Mouse (Mus musculus): Measurements from ENCODE around the gene Npc1l1. TPM values are rescaled to one million over a fixed set of nuclear protein-coding genes. Genes with fewer than 3 reads are reported as not detected.

Npc1l1 gene
- 0.24 TPM in 1 of 2 replicates, not detected in the other for total RNA-seq (2014; fragmentation: Nextera tagmentation)
- total RNA-seq (2017) = 0.06 and 0.16 TPM in 2 replicates
- not detected in 2 replicates for polyA plus RNA-seq (2012)

DNA sequence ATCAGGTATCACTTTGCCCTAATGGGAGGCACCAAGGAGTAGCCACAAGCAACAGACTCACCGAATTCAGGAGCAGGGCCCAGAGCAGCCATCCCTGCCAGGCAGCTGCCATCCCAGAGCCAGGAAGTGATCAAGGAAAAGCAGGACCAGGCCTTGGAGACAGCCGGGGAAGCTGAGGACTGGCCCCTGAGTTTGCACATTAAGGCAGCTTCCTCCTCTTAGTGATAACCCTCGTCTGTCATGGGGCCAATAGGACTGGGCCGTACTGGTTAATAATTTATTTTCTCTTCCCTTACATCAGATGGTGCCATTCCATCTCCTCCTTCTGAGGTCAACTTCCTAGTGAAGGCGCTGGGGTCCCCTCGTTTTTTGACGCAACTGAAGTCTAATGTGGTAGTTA, at the start of gene Npc1l1:
Gene Npc1l1, minus strand, starts transcription at position 132 of the 400 bp plus-strand sequence.
- no peaks in the 10 kb centered on the region for H3K36me3 ChIP-seq (replicated peaks)
- H3K27me3 ChIP-seq (ENCODE audit: insufficient read depth, low read length) = peaks cover 41% of the 10 kb centered on the region
- peaks cover 3% of the 10 kb centered on the region for H3K9me3 ChIP-seq (replicated peaks)
- H3K4me3 ChIP-seq (ENCODE audit: low read depth, low read length) = no peak within 1 kb of the TSS
- ATAC-seq (ENCODE audit: extremely low read depth, insufficient number of reproducible peaks, low FRiP score, poor library complexity, severe bottlenecking) (no peak), DNase-seq (ENCODE audit: low spot score) (no peak)
- TF ChIP-seq TAL1 (conservative IDR thresholded peaks at IDR 0.05; ENCODE audit: low read depth, low read length) = no peak
- no peak for TF ChIP-seq GATA1 (IDR thresholded peaks at IDR 0.05; ENCODE audit: borderline replicate concordance, low read length)
- no peak for TF ChIP-seq GATA2 (IDR thresholded peaks at IDR 0.05; ENCODE audit: borderline replicate concordance, low read depth, low read length)
- TF ChIP-seq POLR2AphosphoS5 (IDR thresholded peaks at IDR 0.05; ENCODE audit: insufficient replicate concordance, low read depth, low read length) = no peak
- no peak for TF ChIP-seq CTCF (IDR thresholded peaks at IDR 0.05; ENCODE audit: low read depth, low read length)
- H3K4me1 ChIP-seq (ENCODE audit: insufficient read depth, low read depth, low read length) = no peaks in the 10 kb centered on the region

DNA sequence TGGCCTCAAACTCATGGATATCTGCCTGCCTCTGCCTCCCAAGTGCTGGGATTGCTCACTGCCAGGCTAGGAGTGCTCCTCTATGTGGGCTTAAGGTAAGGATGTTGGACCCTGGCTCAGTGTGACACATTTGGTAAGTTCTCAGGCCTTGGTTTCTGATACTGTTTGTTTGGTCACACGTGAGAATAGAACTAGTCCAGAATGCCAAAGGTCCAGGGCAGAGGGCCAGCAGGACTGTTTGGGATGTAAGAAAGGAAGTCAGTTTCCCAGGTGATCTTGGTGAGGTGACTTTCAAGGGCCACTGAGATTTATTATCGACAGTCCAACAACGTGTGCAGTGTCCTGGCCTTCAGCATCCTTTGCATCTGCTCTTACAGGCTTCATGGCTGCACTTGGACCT, 46.5 kb upstream of the Npc1l1 start:
- no peak for TF ChIP-seq POLR2AphosphoS5 (IDR thresholded peaks at IDR 0.05; ENCODE audit: insufficient replicate concordance, low read depth, low read length)
- no peak for TF ChIP-seq GATA2 (IDR thresholded peaks at IDR 0.05; ENCODE audit: borderline replicate concordance, low read depth, low read length)
- no peak for TF ChIP-seq GATA1 (IDR thresholded peaks at IDR 0.05; ENCODE audit: borderline replicate concordance, low read length)
- no peak for TF ChIP-seq CTCF (IDR thresholded peaks at IDR 0.05; ENCODE audit: low read depth, low read length)
- TF ChIP-seq TAL1 (conservative IDR thresholded peaks at IDR 0.05; ENCODE audit: low read depth, low read length) = no peak
- ATAC-seq (ENCODE audit: extremely low read depth, insufficient number of reproducible peaks, low FRiP score, poor library complexity, severe bottlenecking) = no peak

DNA sequence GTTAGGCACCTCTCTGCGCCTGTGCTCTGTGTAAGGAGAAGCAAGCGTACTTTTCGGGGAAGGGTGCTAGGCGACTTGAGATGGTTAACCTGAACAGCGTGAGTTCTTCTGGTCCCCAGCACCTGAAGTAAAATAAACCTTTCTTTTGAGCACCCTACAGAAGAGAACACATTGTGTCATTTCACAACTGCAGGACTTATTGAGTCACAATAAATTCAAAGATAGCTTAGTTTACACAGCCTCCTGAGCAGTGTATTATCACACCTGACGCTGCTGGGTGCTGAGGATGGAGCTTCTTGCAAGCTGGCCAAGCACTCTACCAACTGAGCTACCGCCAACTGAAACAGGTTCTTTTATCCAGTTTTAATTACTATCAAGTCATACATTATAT, 45.1 kb upstream of the Npc1l1 start:
- Histone ChIP-seq H3K4me3 (ENCODE audit: low read depth, low read length) (peak overlapping the region; percentile 97; the same call in 1 of the 2 replicates), H3K36me3 (replicated peaks) (peaks cover 34% of the 10 kb centered on the region), H3K9me3 (replicated peaks) (no peaks in the 10 kb centered on the region), H3K4me1 (ENCODE audit: insufficient read depth, low read depth, low read length) (peaks cover 18% of the 10 kb centered on the region), H3K27me3 (ENCODE audit: insufficient read depth, low read length) (no peaks in the 10 kb centered on the region)
- no peak for TF ChIP-seq GATA1 (IDR thresholded peaks at IDR 0.05; ENCODE audit: borderline replicate concordance, low read length)
- ATAC-seq (ENCODE audit: extremely low read depth, insufficient number of reproducible peaks, low FRiP score, poor library complexity, severe bottlenecking) (no peak), DNase-seq (ENCODE audit: low spot score) (no peak)

More for the DNA sequence above, 46.5 kb upstream of the Npc1l1 start:
- 0 out of 2 replicates have a peak, but pooled peaks cover 2% of the 10 kb centered on the region for H3K9me3 ChIP-seq (replicated peaks)
- no peak for DNase-seq (ENCODE audit: low spot score)
- H3K4me1 ChIP-seq (ENCODE audit: insufficient read depth, low read depth, low read length) = peaks cover 18% of the 10 kb centered on the region
- H3K27me3 ChIP-seq (ENCODE audit: insufficient read depth, low read length) = no peaks in the 10 kb centered on the region
- peaks cover 22% of the 10 kb centered on the region for H3K36me3 ChIP-seq (replicated peaks)
- H3K4me3 ChIP-seq (ENCODE audit: low read depth, low read length) = no peak overlapping the region

DNA sequence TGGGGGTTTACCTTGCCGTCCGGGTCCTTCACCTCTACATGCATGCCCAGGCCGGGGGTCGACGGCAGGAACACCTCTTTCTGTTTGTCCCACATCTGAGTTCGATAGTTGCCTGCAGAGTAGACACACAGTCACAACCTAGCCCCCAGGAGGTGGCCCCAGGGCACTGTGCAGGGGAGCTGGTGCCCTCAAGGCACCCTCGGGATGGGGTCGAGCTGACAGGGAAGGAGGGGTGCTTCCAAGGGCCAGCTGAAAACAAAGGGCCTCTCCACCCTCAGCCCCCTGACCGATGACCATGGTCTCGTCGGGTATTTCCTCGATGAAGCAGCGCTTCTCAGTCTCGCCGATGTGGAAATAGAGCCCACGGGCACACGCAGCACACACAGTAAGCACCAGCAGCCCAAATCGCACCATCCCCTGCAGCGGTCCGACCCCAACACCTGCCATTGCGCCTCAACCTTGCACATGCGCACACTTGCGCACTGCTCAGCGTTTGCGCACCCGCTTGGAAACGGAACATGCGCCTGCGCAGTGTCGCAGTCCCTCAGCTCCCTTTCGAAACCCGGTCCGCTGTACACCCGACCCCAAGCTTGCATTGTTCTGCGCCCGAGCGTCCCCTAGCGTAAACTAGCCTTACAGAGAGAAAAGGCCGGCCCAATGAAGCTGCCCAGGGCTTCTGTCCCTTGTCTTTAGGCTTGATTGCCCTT, 44.6 kb upstream of the Npc1l1 start, which contains the start of gene Tmed4:
Gene Tmed4, minus strand, starts transcription at position 484 of the 707 bp plus-strand sequence.
- H3K4me3 ChIP-seq (ENCODE audit: low read depth, low read length) = peak within 1 kb of the TSS; percentile 97
- H3K27me3 ChIP-seq (ENCODE audit: insufficient read depth, low read length) = no peaks in the 10 kb centered on the region
- DNase-seq (ENCODE audit: low spot score) (peak; percentile 94), ATAC-seq (ENCODE audit: extremely low read depth, insufficient number of reproducible peaks, low FRiP score, poor library complexity, severe bottlenecking) (peak; percentile 86)
- H3K9me3 ChIP-seq (replicated peaks) = no peaks in the 10 kb centered on the region
- H3K36me3 ChIP-seq (replicated peaks) = peaks cover 37% of the 10 kb centered on the region
- peaks cover 18% of the 10 kb centered on the region for H3K4me1 ChIP-seq (ENCODE audit: insufficient read depth, low read depth, low read length)
- TF ChIP-seq CTCF (IDR thresholded peaks at IDR 0.05; ENCODE audit: low read depth, low read length) = peak; percentile 47
- TF ChIP-seq GATA1 (IDR thresholded peaks at IDR 0.05; ENCODE audit: borderline replicate concordance, low read length) = no peak

DNA sequence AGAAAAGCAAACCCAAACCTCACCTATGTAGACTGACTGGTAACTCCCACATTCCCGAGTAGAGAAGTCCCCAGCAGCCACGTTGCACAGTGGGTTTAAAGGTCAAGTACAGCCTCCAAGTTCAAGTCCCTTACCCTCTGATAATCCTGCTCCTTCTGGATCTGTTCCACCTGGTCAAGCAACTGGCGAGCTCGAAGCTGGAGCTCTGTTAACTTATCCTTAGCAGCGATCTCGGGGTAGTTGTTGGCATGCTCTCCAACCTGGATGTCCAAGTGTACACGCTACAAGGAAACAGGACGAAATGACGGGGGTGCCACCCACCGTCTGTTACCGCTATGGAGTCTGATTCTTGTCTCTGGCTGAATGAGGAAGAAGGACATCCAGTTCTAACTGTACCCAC, 43.7 kb upstream of the Npc1l1 start:
- Histone ChIP-seq H3K27me3 (ENCODE audit: insufficient read depth, low read length) (no peaks in the 10 kb centered on the region), H3K9me3 (replicated peaks) (no peaks in the 10 kb centered on the region), H3K4me3 (ENCODE audit: low read depth, low read length) (peak overlapping the region; percentile 97), H3K4me1 (ENCODE audit: insufficient read depth, low read depth, low read length) (peaks cover 27% of the 10 kb centered on the region), H3K36me3 (replicated peaks) (peaks cover 45% of the 10 kb centered on the region)
- TF ChIP-seq GATA2 (IDR thresholded peaks at IDR 0.05; ENCODE audit: borderline replicate concordance, low read depth, low read length) (no peak), TAL1 (conservative IDR thresholded peaks at IDR 0.05; ENCODE audit: low read depth, low read length) (no peak), GATA1 (IDR thresholded peaks at IDR 0.05; ENCODE audit: borderline replicate concordance, low read length) (no peak), POLR2AphosphoS5 (IDR thresholded peaks at IDR 0.05; ENCODE audit: insufficient replicate concordance, low read depth, low read length) (no peak), CTCF (IDR thresholded peaks at IDR 0.05; ENCODE audit: low read depth, low read length) (no peak)
- no peak for DNase-seq (ENCODE audit: low spot score)
- no peak for ATAC-seq (ENCODE audit: extremely low read depth, insufficient number of reproducible peaks, low FRiP score, poor library complexity, severe bottlenecking)

DNA sequence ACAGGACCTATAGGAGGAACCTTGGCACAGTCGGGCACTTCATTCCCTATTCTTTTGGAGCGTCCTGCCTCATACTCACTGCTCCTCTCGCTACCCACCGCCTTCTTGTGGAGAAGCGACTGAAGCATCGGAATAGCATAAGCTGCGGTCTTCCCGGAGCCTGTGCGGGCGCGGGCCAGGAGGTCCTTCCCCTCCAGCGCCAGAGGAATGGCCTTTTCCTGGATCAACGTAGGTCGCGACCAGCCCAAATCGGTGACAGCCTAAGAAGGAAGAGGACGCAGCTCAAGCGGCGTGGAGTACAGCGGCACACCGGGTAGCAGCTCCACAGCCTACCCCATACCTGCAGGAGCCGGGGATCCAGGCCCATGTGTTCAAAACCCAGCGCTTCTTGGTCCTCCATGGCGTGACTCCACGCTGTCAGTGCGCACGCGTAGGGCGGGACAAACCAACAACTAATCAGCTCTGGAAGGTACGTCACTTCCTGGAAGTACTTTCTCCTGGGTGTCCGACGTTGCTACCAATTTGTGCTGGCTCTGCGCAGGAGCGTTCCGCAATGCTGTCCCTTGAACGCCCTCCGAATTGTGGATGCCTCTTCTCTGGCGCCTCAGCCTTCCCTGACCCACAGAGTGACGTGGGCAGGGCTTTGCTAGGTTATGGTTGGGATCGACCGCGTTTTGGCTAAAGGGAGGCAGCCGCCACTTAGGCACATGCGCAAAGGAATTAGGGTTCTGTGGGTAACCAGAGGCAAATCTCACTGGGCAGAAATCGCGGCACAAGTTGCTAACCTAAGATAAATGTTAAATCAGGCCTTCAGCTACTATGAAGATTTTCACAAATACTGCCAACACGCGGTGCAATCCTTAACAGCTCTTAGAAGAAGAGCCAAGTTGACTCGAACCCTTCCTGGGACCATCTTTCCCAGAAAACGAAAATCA, 37.6 kb upstream of the Npc1l1 start, which contains the start of gene Ddx56:
Gene Ddx56, minus strand, starts transcription at position 453 of the 935 bp plus-strand sequence.
- Histone ChIP-seq H3K9me3 (replicated peaks) (no peaks in the 10 kb centered on the region), H3K4me3 (ENCODE audit: low read depth, low read length) (peak within 1 kb of the TSS; percentile 99), H3K36me3 (replicated peaks) (peaks cover 77% of the 10 kb centered on the region), H3K27me3 (ENCODE audit: insufficient read depth, low read length) (no peaks in the 10 kb centered on the region), H3K4me1 (ENCODE audit: insufficient read depth, low read depth, low read length) (peaks cover 51% of the 10 kb centered on the region)
- no peak for TF ChIP-seq GATA1 (IDR thresholded peaks at IDR 0.05; ENCODE audit: borderline replicate concordance, low read length)
- TF ChIP-seq TAL1 (conservative IDR thresholded peaks at IDR 0.05; ENCODE audit: low read depth, low read length) = peak; percentile 30; the same call in 1 of the 2 replicates
- DNase-seq (ENCODE audit: low spot score) (peak; percentile 82), ATAC-seq (ENCODE audit: extremely low read depth, insufficient number of reproducible peaks, low FRiP score, poor library complexity, severe bottlenecking) (peak; percentile 91)

All from G1E (cell line).